Mouse (Mus musculus) brain, embryonic 14.5 days (tissue): ENCODE data around the gene D16Ertd472e.

Experiments
- CTCF ChIP-seq: fragments of 200-500 bp; IDR thresholded peaks from 2 replicates; pipeline ENCODE4 v1.5.1; 2012; ENCODE audit warnings: inconsistent platforms, mild to moderate bottlenecking, moderate library complexity, borderline replicate concordance; ENCODE audit not compliant: insufficient read depth, insufficient read length; ENCODE audit errors: extremely low read depth
- POLR2A ChIP-seq: fragments of 200-500 bp; IDR thresholded peaks from 2 replicates; pipeline ENCODE4 v1.6.1; 2012; ENCODE audit warnings: mild to moderate bottlenecking, inconsistent platforms, borderline replicate concordance; ENCODE audit not compliant: poor library complexity, insufficient read depth, insufficient read length, severe bottlenecking; ENCODE audit errors: extremely low read depth

DNA sequence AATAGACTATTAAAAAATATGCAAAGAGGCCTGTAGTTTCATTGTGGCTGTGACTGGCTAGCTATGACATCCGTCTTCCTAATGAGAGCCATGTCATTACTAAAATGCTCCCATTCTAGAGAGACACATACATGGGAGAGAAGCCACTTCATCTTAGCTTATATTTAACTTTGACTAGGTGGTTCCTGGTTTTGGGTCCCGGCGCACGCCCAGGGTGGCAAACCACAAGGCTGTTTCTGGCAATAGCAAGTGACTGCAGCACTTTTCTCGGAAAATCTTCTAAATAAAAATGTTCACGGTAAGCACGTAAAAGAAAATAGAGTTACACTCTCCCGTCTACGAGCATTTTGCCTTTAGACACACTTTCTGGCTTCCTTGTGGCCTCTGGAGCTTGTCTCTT, 74.0 kb downstream of the D16Ertd472e start:
- no peak for TF ChIP-seq POLR2A
- TF ChIP-seq CTCF, result no peak
